Mouse (Mus musculus) cerebellum, adult (tissue): ENCODE data around the gene Spata18.

ENCODE experiments used
- ATAC-seq: cut with Nextera tagmentation; 2 replicates; pipeline ENCODE4 v1.9.2; 2017; ENCODE audit warnings: mild to moderate bottlenecking, moderate library complexity, mixed read lengths; ENCODE audit not compliant: insufficient number of reproducible peaks, low FRiP score, low TSS enrichment

The Spata18 gene

GRCm38 (mm10) chr5:73651061-73651854, at the start of gene Spata18:
Gene Spata18 (plus strand): TSS chr5:73651379.
- ATAC-seq = no peak

GRCm38 (mm10) chr5:73602865-73603264, 48.3 kb upstream of the Spata18 start:
- no peak for ATAC-seq

- ATAC-seq = no peak
Observed at GRCm38 (mm10) chr5:73604542-73604941, 46.6 kb upstream of the Spata18 start.

- ATAC-seq = no peak
Observed at GRCm38 (mm10) chr5:73604964-73605363, 46.2 kb upstream of the Spata18 start.

GRCm38 (mm10) chr5:73611071-73611470, 40.1 kb upstream of the Spata18 start:
- ATAC-seq = no peak

GRCm38 (mm10) chr5:73613296-73613695, 37.9 kb upstream of the Spata18 start:
- ATAC-seq = no peak

- no peak for ATAC-seq
Observed at GRCm38 (mm10) chr5:73615211-73615610, 36.0 kb upstream of the Spata18 start.

- ATAC-seq = no peak
Observed at GRCm38 (mm10) chr5:73618969-73619368, 32.2 kb upstream of the Spata18 start.

GRCm38 (mm10) chr5:73625505-73625904, 25.7 kb upstream of the Spata18 start:
- no peak for ATAC-seq

GRCm38 (mm10) chr5:73626842-73627241, 24.3 kb upstream of the Spata18 start:
- ATAC-seq = no peak

- no peak for ATAC-seq
Observed at GRCm38 (mm10) chr5:73627559-73627958, 23.6 kb upstream of the Spata18 start.

- no peak for ATAC-seq
Observed at GRCm38 (mm10) chr5:73627991-73628390, 23.2 kb upstream of the Spata18 start.

- ATAC-seq = no peak
Observed at GRCm38 (mm10) chr5:73630141-73630540, 21.0 kb upstream of the Spata18 start.

- ATAC-seq = no peak
Observed at GRCm38 (mm10) chr5:73631001-73631558, 20.1 kb upstream of the Spata18 start.

- no peak for ATAC-seq
Observed at GRCm38 (mm10) chr5:73632291-73632690, 18.9 kb upstream of the Spata18 start, which contains the start of gene Lrrc66. Gene Lrrc66 (minus strand): TSS chr5:73632526.

GRCm38 (mm10) chr5:73633141-73633540, 18.0 kb upstream of the Spata18 start:
- ATAC-seq = 0 out of 2 replicates have a peak, but pooled peaks have one; percentile 28

- ATAC-seq = peak; percentile 58; the same call in 1 of the 2 replicates
Observed at GRCm38 (mm10) chr5:73637337-73638107, 13.7 kb upstream of the Spata18 start.

GRCm38 (mm10) chr5:73641058-73641457, 10.1 kb upstream of the Spata18 start:
- no peak for ATAC-seq

GRCm38 (mm10) chr5:73642091-73642490, 9.1 kb upstream of the Spata18 start:
- ATAC-seq = no peak

- ATAC-seq = peak; percentile 90
Observed at GRCm38 (mm10) chr5:73647261-73647900, 3.8 kb upstream of the Spata18 start, which contains the start of gene Sgcb. Gene Sgcb (minus strand): TSS chr5:73647790.
